Mouse (Mus musculus) megakaryocyte, adult 5-6 weeks (primary cell): Measurements from ENCODE around the gene Pih1d2. TPM values are rescaled to one million over a fixed set of nuclear protein-coding genes. Genes with fewer than 3 reads are reported as not detected.

Experiments used
- ATAC-seq: 2 replicates; pipeline ENCODE4 v1.8.0; 2016; ENCODE audit warnings: mild to moderate bottlenecking, inconsistent platforms; ENCODE audit not compliant: poor library complexity, severe bottlenecking
- total RNA-seq, 2 experiments: library from RNA; stranded (forward) in 1 of 2; stranded (reverse) in 1 of 2; fragments of 153-499, 151-499 nt in 1 of 2; fragments of 221-1000, 200-1000 nt in 1 of 2; gene quantifications; 2 replicates each; pipeline versions ENCODE4 v1.2.3 to v1.2.4; 2015 to 2017

Pih1d2 gene
- total RNA-seq (2015) (0.48 TPM in 1 of 2 replicates, not detected in the other), total RNA-seq (2017) (0.40 TPM in 1 of 2 replicates, not detected in the other)

GRCm38 (mm10) chr9:50616766-50617603 lies at the start of gene Pih1d2, which contains the start of gene Nkapd1:
Gene Pih1d2 (plus strand): TSS chr9:50617321.
Gene Nkapd1 (minus strand): TSS chr9:50617464.
- peak; percentile 92 for ATAC-seq

- ATAC-seq, result peak; percentile 60
These were observed 49.7 kb upstream of the Pih1d2 start for GRCm38 (mm10) chr9:50567372-50567771.

GRCm38 (mm10) chr9:50567881-50568280 lies 49.2 kb upstream of the Pih1d2 start:
- no peak for ATAC-seq

- no peak for ATAC-seq
These were observed 47.3 kb upstream of the Pih1d2 start for GRCm38 (mm10) chr9:50569599-50570525.

- no peak for ATAC-seq
These were observed 36.8 kb upstream of the Pih1d2 start for GRCm38 (mm10) chr9:50580370-50580769.

- ATAC-seq, result no peak
These were observed 31.8 kb upstream of the Pih1d2 start for GRCm38 (mm10) chr9:50585145-50585818.

- ATAC-seq, result no peak
These were observed 30.2 kb upstream of the Pih1d2 start for GRCm38 (mm10) chr9:50586955-50587354.

- peak; percentile 62 for ATAC-seq
These were observed 26.1 kb upstream of the Pih1d2 start for GRCm38 (mm10) chr9:50590856-50591518.

- ATAC-seq, result peak; percentile 87
These were observed 24.2 kb upstream of the Pih1d2 start for GRCm38 (mm10) chr9:50592955-50593354.

GRCm38 (mm10) chr9:50593544-50593943 lies 23.6 kb upstream of the Pih1d2 start:
- peak; percentile 58 for ATAC-seq

- no peak for ATAC-seq
These were observed 22.2 kb upstream of the Pih1d2 start for GRCm38 (mm10) chr9:50594794-50595417.

GRCm38 (mm10) chr9:50596973-50597372 lies 20.1 kb upstream of the Pih1d2 start:
- ATAC-seq, result no peak

GRCm38 (mm10) chr9:50601536-50601935 lies 15.6 kb upstream of the Pih1d2 start:
- no peak for ATAC-seq

- no peak for ATAC-seq
These were observed 14.9 kb upstream of the Pih1d2 start for GRCm38 (mm10) chr9:50602055-50602845.

GRCm38 (mm10) chr9:50603189-50603997 lies 13.7 kb upstream of the Pih1d2 start, which contains the start of the genes Sdhd and Timm8b:
Gene Sdhd (minus strand): TSS chr9:50603812.
Gene Timm8b (plus strand): TSS chr9:50603910.
- ATAC-seq, result peak; percentile 93

- ATAC-seq, result no peak
These were observed 13.2 kb upstream of the Pih1d2 start for GRCm38 (mm10) chr9:50603998-50604324.

- peak; percentile 13 for ATAC-seq
These were observed 12.8 kb upstream of the Pih1d2 start for GRCm38 (mm10) chr9:50604338-50604737.

GRCm38 (mm10) chr9:50612115-50612514 lies 5.0 kb upstream of the Pih1d2 start:
- no peak for ATAC-seq
